Mouse (Mus musculus): ENCODE data around the gene Mpig6b. TPM values are rescaled to one million over a fixed set of nuclear protein-coding genes. Genes with fewer than 3 reads are reported as not detected.

The Mpig6b gene
- polyA plus RNA-seq, 1 experiment: not detected

GRCm38 (mm10) chr17:35080710-35081109, 14.7 kb upstream of the Mpig6b start:
- Histone ChIP-seq H3K4me3 (no peak overlapping the region), H3ac (ENCODE audit: control insufficient read depth, insufficient read length) (no peak overlapping the region)

GRCm38 (mm10) chr17:35080248-35080647, 14.3 kb upstream of the Mpig6b start:
- peaks cover 20% of the 10 kb centered on the region for H3K27me3 ChIP-seq (ENCODE audit: control insufficient read depth, insufficient read depth, insufficient read length)
- no peaks in the 10 kb centered on the region for H3K79me2 ChIP-seq (ENCODE audit: control insufficient read depth, insufficient read depth)
- no peak overlapping the region for H3ac ChIP-seq (ENCODE audit: control insufficient read depth, insufficient read length)
- H3K4me2 ChIP-seq (ENCODE audit: low read depth): no peak overlapping the region
- H3K36me3 ChIP-seq (ENCODE audit: control insufficient read depth, insufficient read depth): no peaks in the 10 kb centered on the region
- TF ChIP-seq TCF12 (IDR thresholded peaks at IDR 0.05; ENCODE audit: insufficient read depth, poor library complexity, severe bottlenecking) (no peak), USF1 (IDR thresholded peaks at IDR 0.05; ENCODE audit: low read depth) (no peak), POLR2AphosphoS2 (IDR thresholded peaks at IDR 0.05; ENCODE audit: insufficient read length, low read depth) (no peak), MAX (IDR thresholded peaks at IDR 0.05; ENCODE audit: low read depth) (no peak), MYOD1 (IDR thresholded peaks at IDR 0.05; ENCODE audit: control insufficient read depth in 1 of 3, insufficient read length in 2 of 3, low read depth in 2 of 3) (no peak), REST (IDR thresholded peaks at IDR 0.05; ENCODE audit: insufficient read depth, insufficient read length) (no peak)
- no peak overlapping the region for H3K4me3 ChIP-seq

More at GRCm38 (mm10) chr17:35080710-35081109, 14.7 kb upstream of the Mpig6b start:
- Histone ChIP-seq H3K36me3 (ENCODE audit: control insufficient read depth, insufficient read depth) (no peaks in the 10 kb centered on the region), H3K27me3 (ENCODE audit: control insufficient read depth, insufficient read depth, insufficient read length) (peaks cover 20% of the 10 kb centered on the region), H3K4me2 (ENCODE audit: low read depth) (no peak overlapping the region), H3K79me2 (ENCODE audit: control insufficient read depth, insufficient read depth) (no peaks in the 10 kb centered on the region)
- TF ChIP-seq SRF (IDR thresholded peaks at IDR 0.05; ENCODE audit: control insufficient read depth, insufficient read length, low read depth): no peak

GRCm38 (mm10) chr17:35079778-35080177, 13.8 kb upstream of the Mpig6b start:
- no peaks in the 10 kb centered on the region for H3K79me2 ChIP-seq (ENCODE audit: control insufficient read depth, insufficient read depth)
- no peak overlapping the region for H3K4me2 ChIP-seq (ENCODE audit: low read depth)
- no peak overlapping the region for H3K4me3 ChIP-seq
- no peaks in the 10 kb centered on the region for H3K36me3 ChIP-seq (ENCODE audit: control insufficient read depth, insufficient read depth)
- no peak overlapping the region for H3ac ChIP-seq (ENCODE audit: control insufficient read depth, insufficient read length)
- TF ChIP-seq REST (IDR thresholded peaks at IDR 0.05; ENCODE audit: insufficient read depth, insufficient read length) (no peak), MYOG (IDR thresholded peaks at IDR 0.05; ENCODE audit: control insufficient read depth in 1 of 3, insufficient read depth in 1 of 3, insufficient read length in 2 of 3, low read depth in 2 of 3) (no peak), E2F4 (IDR thresholded peaks at IDR 0.05; ENCODE audit: insufficient read depth) (no peak), USF1 (IDR thresholded peaks at IDR 0.05; ENCODE audit: low read depth) (no peak), TCF3 (IDR thresholded peaks at IDR 0.05; ENCODE audit: insufficient read length, low read depth) (no peak), TCF12 (IDR thresholded peaks at IDR 0.05; ENCODE audit: insufficient read depth, poor library complexity, severe bottlenecking) (no peak), CEBPB (IDR thresholded peaks at IDR 0.05; ENCODE audit: insufficient read depth, poor library complexity, severe bottlenecking) (no peak), POLR2A (IDR thresholded peaks at IDR 0.05; ENCODE audit: insufficient read length, low read depth) (no peak), POLR2AphosphoS2 (IDR thresholded peaks at IDR 0.05; ENCODE audit: insufficient read length, low read depth) (no peak), MAX (IDR thresholded peaks at IDR 0.05; ENCODE audit: low read depth) (no peak), SRF (IDR thresholded peaks at IDR 0.05; ENCODE audit: control insufficient read depth, insufficient read length, low read depth) (no peak)
- H3K27me3 ChIP-seq (ENCODE audit: control insufficient read depth, insufficient read depth, insufficient read length): peaks cover 20% of the 10 kb centered on the region

GRCm38 (mm10) chr17:35077786-35078233, 11.8 kb upstream of the Mpig6b start, which contains the start of gene Ly6g6d:
TSS of gene Ly6g6d (minus strand) at chr17:35078065.
- H3K79me2 ChIP-seq (ENCODE audit: control insufficient read depth, insufficient read depth): no peaks in the 10 kb centered on the region
- no peak within 1 kb of the TSS for H3K4me2 ChIP-seq (ENCODE audit: low read depth)
- no peak within 1 kb of the TSS for H3K4me3 ChIP-seq
- no peak within 1 kb of the TSS for H3ac ChIP-seq (ENCODE audit: control insufficient read depth, insufficient read length)
- no peaks in the 10 kb centered on the region for H3K36me3 ChIP-seq (ENCODE audit: control insufficient read depth, insufficient read depth)
- peaks cover 11% of the 10 kb centered on the region for H3K27me3 ChIP-seq (ENCODE audit: control insufficient read depth, insufficient read depth, insufficient read length)
- no peak for TF ChIP-seq POLR2AphosphoS2 (IDR thresholded peaks at IDR 0.05; ENCODE audit: insufficient read length, low read depth)

GRCm38 (mm10) chr17:35077285-35077684, 11.3 kb upstream of the Mpig6b start:
- no peaks in the 10 kb centered on the region for H3K79me2 ChIP-seq (ENCODE audit: control insufficient read depth, insufficient read depth)
- peaks cover 9% of the 10 kb centered on the region for H3K27me3 ChIP-seq (ENCODE audit: control insufficient read depth, insufficient read depth, insufficient read length)
- TF ChIP-seq CEBPB (IDR thresholded peaks at IDR 0.05; ENCODE audit: insufficient read depth, poor library complexity, severe bottlenecking): no peak
- no peak for TF ChIP-seq USF1 (IDR thresholded peaks at IDR 0.05; ENCODE audit: low read depth)
- TF ChIP-seq TCF3 (IDR thresholded peaks at IDR 0.05; ENCODE audit: insufficient read length, low read depth): no peak
- TF ChIP-seq POLR2AphosphoS2 (IDR thresholded peaks at IDR 0.05; ENCODE audit: insufficient read length, low read depth): no peak
- TF ChIP-seq MYOG (IDR thresholded peaks at IDR 0.05; ENCODE audit: control insufficient read depth in 1 of 3, insufficient read depth in 1 of 3, insufficient read length in 2 of 3, low read depth in 2 of 3): no peak
- TF ChIP-seq SRF (IDR thresholded peaks at IDR 0.05; ENCODE audit: control insufficient read depth, insufficient read length, low read depth): no peak
- no peak for TF ChIP-seq MYOD1 (IDR thresholded peaks at IDR 0.05; ENCODE audit: control insufficient read depth in 1 of 3, insufficient read length in 2 of 3, low read depth in 2 of 3)
- no peak for TF ChIP-seq POLR2A (IDR thresholded peaks at IDR 0.05; ENCODE audit: insufficient read length, low read depth)
- no peak for TF ChIP-seq TCF12 (IDR thresholded peaks at IDR 0.05; ENCODE audit: insufficient read depth, poor library complexity, severe bottlenecking)
- H3K4me2 ChIP-seq (ENCODE audit: low read depth): no peak overlapping the region
- no peak overlapping the region for H3K4me3 ChIP-seq
- H3K36me3 ChIP-seq (ENCODE audit: control insufficient read depth, insufficient read depth): no peaks in the 10 kb centered on the region
- no peak overlapping the region for H3ac ChIP-seq (ENCODE audit: control insufficient read depth, insufficient read length)
